Mouse (Mus musculus): ENCODE results near the gene St14. TPM values are rescaled to one million over a fixed set of nuclear protein-coding genes. Genes with fewer than 3 reads are reported as not detected.

Gene St14
- polyA plus RNA-seq, 1 experiment, result 0.02 TPM

GRCm38 (mm10) chr9:31087466-31087865, 44.2 kb downstream of the St14 start:
- Histone ChIP-seq H3K79me3 (ENCODE audit: low read depth) (no peaks in the 10 kb centered on the region), H3K4me3 (ENCODE audit: insufficient read depth, poor library complexity, severe bottlenecking) (no peak overlapping the region), H3K36me3 (ENCODE audit: control insufficient read depth, insufficient read depth) (no peaks in the 10 kb centered on the region), H3K27me3 (ENCODE audit: control insufficient read depth, insufficient read depth, insufficient read length) (peaks cover 14% of the 10 kb centered on the region), H3ac (ENCODE audit: control insufficient read depth, insufficient read length, low read depth) (no peak overlapping the region), H3K79me2 (ENCODE audit: control insufficient read depth, insufficient read depth) (no peaks in the 10 kb centered on the region)
- TF ChIP-seq MYOD1 (IDR thresholded peaks at IDR 0.05; ENCODE audit: control insufficient read depth, insufficient read length, low read depth) (no peak), FOSL1 (IDR thresholded peaks at IDR 0.05; ENCODE audit: insufficient read depth, low read length, poor library complexity, severe bottlenecking) (no peak), CTCF (IDR thresholded peaks at IDR 0.05; ENCODE audit: control insufficient read depth, insufficient read depth, insufficient read length) (no peak), MYOG (IDR thresholded peaks at IDR 0.05; ENCODE audit: control insufficient read depth, extremely low read depth, insufficient read length) (no peak), MAX (IDR thresholded peaks at IDR 0.05) (no peak), USF1 (IDR thresholded peaks at IDR 0.05; ENCODE audit: low read depth) (no peak), CEBPB (IDR thresholded peaks at IDR 0.05; ENCODE audit: low read depth) (no peak)

DNA sequence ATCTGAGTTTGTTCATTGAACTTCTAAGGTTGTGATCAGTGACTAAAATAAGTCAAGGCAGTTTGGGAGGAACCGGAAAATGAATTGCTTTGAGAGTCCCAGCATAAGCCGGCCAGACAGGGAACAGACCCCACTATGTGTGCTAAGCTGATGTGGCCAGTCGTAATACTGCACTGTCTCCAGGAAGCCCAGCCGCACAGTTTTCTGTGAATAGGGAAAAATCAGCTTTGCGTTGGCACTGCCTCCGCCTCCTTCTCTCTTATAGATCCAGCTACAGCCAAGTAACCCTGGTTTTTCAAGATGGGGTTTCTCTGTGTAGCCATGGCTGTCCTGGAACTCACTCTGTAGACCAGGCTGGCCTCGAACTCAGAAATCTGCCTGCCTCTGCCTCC, 44.9 kb downstream of the St14 start:
- no peak for TF ChIP-seq FOSL1 (IDR thresholded peaks at IDR 0.05; ENCODE audit: insufficient read depth, low read length, poor library complexity, severe bottlenecking)
- no peak for TF ChIP-seq MYOG (IDR thresholded peaks at IDR 0.05; ENCODE audit: control insufficient read depth, extremely low read depth, insufficient read length)
- TF ChIP-seq CEBPB (IDR thresholded peaks at IDR 0.05; ENCODE audit: low read depth), result no peak
- no peak for TF ChIP-seq MYOD1 (IDR thresholded peaks at IDR 0.05; ENCODE audit: control insufficient read depth, insufficient read length, low read depth)
- no peak for TF ChIP-seq USF1 (IDR thresholded peaks at IDR 0.05; ENCODE audit: low read depth)
- TF ChIP-seq CTCF (IDR thresholded peaks at IDR 0.05; ENCODE audit: control insufficient read depth, insufficient read depth, insufficient read length), result no peak
- TF ChIP-seq MAX (IDR thresholded peaks at IDR 0.05), result no peak
- Histone ChIP-seq H3K27me3 (ENCODE audit: control insufficient read depth, insufficient read depth, insufficient read length) (peaks cover 14% of the 10 kb centered on the region), H3ac (ENCODE audit: control insufficient read depth, insufficient read length, low read depth) (no peak overlapping the region), H3K36me3 (ENCODE audit: control insufficient read depth, insufficient read depth) (no peaks in the 10 kb centered on the region), H3K79me2 (ENCODE audit: control insufficient read depth, insufficient read depth) (no peaks in the 10 kb centered on the region), H3K79me3 (ENCODE audit: low read depth) (no peaks in the 10 kb centered on the region), H3K4me3 (ENCODE audit: insufficient read depth, poor library complexity, severe bottlenecking) (no peak overlapping the region)

GRCm38 (mm10) chr9:31086085-31086753, 45.4 kb downstream of the St14 start:
- TF ChIP-seq MYOD1 (IDR thresholded peaks at IDR 0.05; ENCODE audit: control insufficient read depth, insufficient read length, low read depth), result no peak
- TF ChIP-seq CTCF (IDR thresholded peaks at IDR 0.05; ENCODE audit: control insufficient read depth, insufficient read depth, insufficient read length), result no peak
- TF ChIP-seq CEBPB (IDR thresholded peaks at IDR 0.05; ENCODE audit: low read depth), result no peak
- no peak for TF ChIP-seq USF1 (IDR thresholded peaks at IDR 0.05; ENCODE audit: low read depth)
- TF ChIP-seq MYOG (IDR thresholded peaks at IDR 0.05; ENCODE audit: control insufficient read depth, extremely low read depth, insufficient read length), result no peak
- TF ChIP-seq MAX (IDR thresholded peaks at IDR 0.05), result no peak
- TF ChIP-seq FOSL1 (IDR thresholded peaks at IDR 0.05; ENCODE audit: insufficient read depth, low read length, poor library complexity, severe bottlenecking), result no peak
- Histone ChIP-seq H3K27me3 (ENCODE audit: control insufficient read depth, insufficient read depth, insufficient read length) (peaks cover 14% of the 10 kb centered on the region), H3ac (ENCODE audit: control insufficient read depth, insufficient read length, low read depth) (no peak overlapping the region), H3K4me3 (ENCODE audit: insufficient read depth, poor library complexity, severe bottlenecking) (no peak overlapping the region), H3K36me3 (ENCODE audit: control insufficient read depth, insufficient read depth) (no peaks in the 10 kb centered on the region), H3K79me2 (ENCODE audit: control insufficient read depth, insufficient read depth) (no peaks in the 10 kb centered on the region), H3K79me3 (ENCODE audit: low read depth) (no peaks in the 10 kb centered on the region)

- TF ChIP-seq CTCF (IDR thresholded peaks at IDR 0.05; ENCODE audit: control insufficient read depth, insufficient read depth, insufficient read length), result no peak
- no peak for TF ChIP-seq MAX (IDR thresholded peaks at IDR 0.05)
- no peak for TF ChIP-seq CEBPB (IDR thresholded peaks at IDR 0.05; ENCODE audit: low read depth)
- no peak for TF ChIP-seq MYOD1 (IDR thresholded peaks at IDR 0.05; ENCODE audit: control insufficient read depth, insufficient read length, low read depth)
- Histone ChIP-seq H3K4me3 (ENCODE audit: insufficient read depth, poor library complexity, severe bottlenecking) (no peak overlapping the region), H3K27me3 (ENCODE audit: control insufficient read depth, insufficient read depth, insufficient read length) (peaks cover 14% of the 10 kb centered on the region), H3K79me3 (ENCODE audit: low read depth) (no peaks in the 10 kb centered on the region), H3ac (ENCODE audit: control insufficient read depth, insufficient read length, low read depth) (no peak overlapping the region), H3K79me2 (ENCODE audit: control insufficient read depth, insufficient read depth) (no peaks in the 10 kb centered on the region), H3K36me3 (ENCODE audit: control insufficient read depth, insufficient read depth) (no peaks in the 10 kb centered on the region)
These were observed 46.1 kb downstream of the St14 start for GRCm38 (mm10) chr9:31085556-31085955.

DNA sequence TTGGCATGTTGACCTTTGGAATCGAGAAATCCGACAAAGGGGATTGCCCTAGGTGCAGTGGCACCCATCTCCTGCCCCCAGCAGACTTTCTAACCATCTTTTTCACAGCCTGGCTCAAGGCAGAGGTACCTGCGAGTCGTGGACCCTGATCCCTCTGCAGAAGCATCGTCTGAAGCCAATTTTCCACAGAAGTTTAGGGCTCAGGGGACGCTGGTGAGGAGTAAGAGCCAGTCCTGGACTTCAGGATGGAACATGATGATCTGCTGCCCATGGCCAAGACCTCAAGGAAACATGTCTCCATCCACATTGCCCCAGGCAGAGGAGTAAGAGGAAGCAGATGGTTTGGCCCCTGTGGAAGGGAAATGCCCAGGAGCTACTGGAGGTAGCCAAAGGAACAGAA, 48.9 kb downstream of the St14 start:
- Histone ChIP-seq H3K27me3 (ENCODE audit: control insufficient read depth, insufficient read depth, insufficient read length) (peaks cover 4% of the 10 kb centered on the region), H3K79me3 (ENCODE audit: low read depth) (no peaks in the 10 kb centered on the region), H3K79me2 (ENCODE audit: control insufficient read depth, insufficient read depth) (no peaks in the 10 kb centered on the region), H3K36me3 (ENCODE audit: control insufficient read depth, insufficient read depth) (no peaks in the 10 kb centered on the region), H3ac (ENCODE audit: control insufficient read depth, insufficient read length, low read depth) (no peak overlapping the region), H3K4me3 (ENCODE audit: insufficient read depth, poor library complexity, severe bottlenecking) (no peak overlapping the region)
- TF ChIP-seq MAX (IDR thresholded peaks at IDR 0.05), result no peak
- TF ChIP-seq MYOD1 (IDR thresholded peaks at IDR 0.05; ENCODE audit: control insufficient read depth, insufficient read length, low read depth), result no peak
- TF ChIP-seq MYOG (IDR thresholded peaks at IDR 0.05; ENCODE audit: control insufficient read depth, extremely low read depth, insufficient read length), result no peak
- TF ChIP-seq FOSL1 (IDR thresholded peaks at IDR 0.05; ENCODE audit: insufficient read depth, low read length, poor library complexity, severe bottlenecking), result no peak
- no peak for TF ChIP-seq USF1 (IDR thresholded peaks at IDR 0.05; ENCODE audit: low read depth)
- no peak for TF ChIP-seq CEBPB (IDR thresholded peaks at IDR 0.05; ENCODE audit: low read depth)
- no peak for TF ChIP-seq CTCF (IDR thresholded peaks at IDR 0.05; ENCODE audit: control insufficient read depth, insufficient read depth, insufficient read length)

All from C2C12 (cell line).